Mouse (Mus musculus) lung, postnatal 14 days (tissue): ENCODE data around the gene Trim43b.
A peak's percentile ranks its signal among the peaks of the same experiment; 100 is the strongest.
"Not testable (repeated sequence)": the region's sequence is repeated elsewhere in the genome, so short reads cannot be mapped to it uniquely, and the experiment has no call there.

Source experiments
- DNase-seq: peaks from one replicate; pipeline ENCODE4 v3.0.0; 2021

The Trim43b gene

DNA sequence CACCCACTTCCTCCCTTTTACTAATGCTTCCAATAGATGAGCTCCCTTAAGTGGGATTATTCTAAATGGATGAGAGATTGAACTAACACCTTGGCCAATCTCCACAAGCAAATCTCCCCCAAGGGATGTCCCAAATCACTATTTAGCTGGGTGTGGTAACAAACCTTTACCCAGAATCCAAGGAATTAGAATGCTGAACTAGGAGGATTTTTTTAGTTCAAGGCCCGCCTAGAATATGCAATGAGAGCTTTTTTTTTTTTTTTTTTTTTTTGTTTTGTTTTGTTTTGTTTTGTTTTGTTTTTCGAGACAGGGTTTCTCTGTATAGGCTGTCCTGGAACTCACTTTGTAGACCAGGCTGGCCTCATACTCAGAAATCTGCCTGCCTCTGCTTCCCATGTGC lies at the start of gene Trim43b:
Gene Trim43b, minus strand, starts transcription at position 101 of the 400 bp plus-strand sequence.
- not testable (repeated sequence) for DNase-seq

DNA sequence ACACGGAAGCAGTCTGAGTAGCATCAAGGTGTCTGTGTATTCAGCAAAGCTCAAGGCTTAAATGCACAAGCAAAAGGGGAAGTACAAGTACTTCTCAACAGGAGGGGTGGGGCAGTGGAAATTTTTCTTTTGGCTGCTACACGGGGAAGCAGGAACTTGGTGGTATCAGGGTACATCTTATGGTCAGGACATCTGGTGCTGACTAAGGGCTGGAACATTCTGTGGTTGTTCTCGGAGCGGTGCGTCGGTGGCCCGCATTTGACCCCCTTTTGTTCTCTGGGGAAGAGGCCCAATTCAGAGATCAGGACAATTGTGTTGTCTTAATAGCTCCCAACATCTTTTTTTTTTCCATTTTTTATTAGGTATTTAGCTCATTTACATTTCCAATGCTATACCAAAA lies 11.9 kb upstream of the Trim43b start:
- not testable (repeated sequence) for DNase-seq

DNA sequence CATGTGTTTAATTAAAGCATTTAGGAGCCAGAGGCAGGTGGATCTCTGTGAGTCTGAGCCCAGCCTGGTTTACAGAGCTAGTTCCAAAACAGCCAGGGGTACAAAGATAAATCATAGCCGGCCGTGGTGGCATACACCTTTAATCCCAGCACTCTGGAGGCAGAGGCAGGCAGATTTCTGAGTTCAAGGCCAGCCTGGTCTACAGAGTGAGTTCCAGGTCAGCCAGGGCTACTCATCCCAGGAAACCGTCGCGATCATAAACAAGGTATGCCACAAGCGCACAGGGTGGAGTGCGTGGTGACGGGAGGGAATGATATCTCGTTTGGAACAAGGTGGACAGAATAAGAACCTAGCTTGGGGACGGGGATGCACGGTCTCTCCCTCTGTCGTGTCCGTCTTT lies 5.9 kb downstream of the Trim43b start:
- DNase-seq, result not testable (repeated sequence)

DNA sequence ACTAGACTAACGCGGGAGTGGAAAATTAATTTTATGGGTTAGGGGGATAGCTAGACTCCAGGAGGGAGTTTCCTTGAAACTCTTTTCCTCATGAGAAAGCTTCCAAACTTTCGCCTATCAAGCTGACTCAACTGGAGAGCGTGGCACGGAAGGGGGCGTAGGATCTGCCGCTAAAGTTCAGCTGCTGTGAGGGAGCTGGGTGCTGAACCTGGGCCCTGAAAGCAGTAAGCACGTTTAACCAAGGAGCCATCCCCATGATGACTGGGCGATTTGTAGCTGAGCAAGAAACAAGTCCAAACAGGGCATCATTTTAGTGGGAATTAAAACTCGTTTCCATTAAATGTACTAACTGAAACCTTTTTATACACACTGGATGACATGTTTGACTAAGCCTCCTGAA lies 13.0 kb downstream of the Trim43b start:
- DNase-seq, result not testable (repeated sequence)

DNA sequence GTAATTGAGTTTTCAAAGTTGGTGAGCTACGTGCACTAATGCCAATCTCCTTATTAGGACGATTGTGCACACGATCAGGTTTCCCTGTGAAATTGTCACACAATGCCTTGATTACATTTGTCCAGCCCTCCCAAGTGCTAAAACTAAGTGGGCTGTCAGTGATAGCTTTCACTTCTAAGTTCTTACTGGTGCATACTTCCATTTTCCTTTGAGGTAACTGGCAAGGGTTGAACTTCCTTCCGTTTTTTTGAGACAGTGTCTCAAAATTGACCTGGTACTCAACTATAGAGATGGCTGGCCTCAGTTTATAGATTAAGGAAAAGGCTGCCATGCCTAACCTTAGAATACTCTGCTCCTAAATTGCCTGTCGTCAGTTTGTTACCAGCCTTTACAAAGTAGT lies 16.1 kb downstream of the Trim43b start:
- not testable (repeated sequence) for DNase-seq

- DNase-seq, result not testable (repeated sequence)
Observed at GRCm38 (mm10) chr9:89067143-89067501, 25.5 kb downstream of the Trim43b start.

DNA sequence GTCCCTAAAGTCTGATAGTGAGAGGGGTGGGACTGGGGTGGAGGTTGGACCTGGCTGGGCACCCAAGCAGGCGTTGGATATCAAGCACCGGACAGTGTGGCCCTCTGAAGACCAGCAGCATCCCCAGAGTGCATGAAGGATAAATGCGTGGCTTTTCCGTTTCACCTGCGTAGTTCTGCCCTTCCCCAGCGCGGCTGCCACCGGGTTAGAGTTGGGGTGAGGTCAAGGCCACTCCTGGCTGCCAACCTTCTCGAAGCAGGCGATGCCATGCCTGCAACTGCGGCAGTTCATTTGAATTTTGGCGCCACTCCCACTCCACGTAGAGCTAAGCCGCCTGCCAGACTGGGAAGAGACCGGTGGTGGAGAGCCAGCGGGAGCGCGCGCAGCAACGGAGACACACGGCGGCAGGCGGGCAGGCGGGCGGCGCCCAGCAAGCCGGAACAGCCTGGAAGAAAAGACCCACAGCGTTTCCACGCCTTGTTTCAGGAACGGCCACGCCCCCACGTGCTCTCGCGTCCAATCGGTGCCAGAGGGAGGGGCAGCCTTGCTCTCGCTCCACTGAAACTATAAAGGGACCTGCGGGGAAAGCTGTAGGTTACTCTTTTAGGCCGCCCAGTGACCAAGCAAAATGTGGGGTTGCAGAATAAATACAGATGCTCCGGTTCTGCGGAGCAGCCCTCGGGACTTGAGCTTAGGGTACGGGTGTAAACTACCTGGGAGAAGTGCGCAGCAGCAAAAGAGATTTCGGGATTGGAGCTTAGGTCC lies 26.1 kb downstream of the Trim43b start:
- DNase-seq, result peak; percentile 78
